Mouse (Mus musculus): ENCODE data around the gene Gramd4. TPM values are rescaled to one million over a fixed set of nuclear protein-coding genes. Genes with fewer than 3 reads are reported as not detected.

The Gramd4 gene
- total RNA-seq, 4 experiments from 2014 or later = 15.4 to 22.2 (median 17.5) TPM

- DNase-seq = no peak
Measured at GRCm38 (mm10) chr15:86074171-86074937, 16.9 kb downstream of the Gramd4 start.

DNA sequence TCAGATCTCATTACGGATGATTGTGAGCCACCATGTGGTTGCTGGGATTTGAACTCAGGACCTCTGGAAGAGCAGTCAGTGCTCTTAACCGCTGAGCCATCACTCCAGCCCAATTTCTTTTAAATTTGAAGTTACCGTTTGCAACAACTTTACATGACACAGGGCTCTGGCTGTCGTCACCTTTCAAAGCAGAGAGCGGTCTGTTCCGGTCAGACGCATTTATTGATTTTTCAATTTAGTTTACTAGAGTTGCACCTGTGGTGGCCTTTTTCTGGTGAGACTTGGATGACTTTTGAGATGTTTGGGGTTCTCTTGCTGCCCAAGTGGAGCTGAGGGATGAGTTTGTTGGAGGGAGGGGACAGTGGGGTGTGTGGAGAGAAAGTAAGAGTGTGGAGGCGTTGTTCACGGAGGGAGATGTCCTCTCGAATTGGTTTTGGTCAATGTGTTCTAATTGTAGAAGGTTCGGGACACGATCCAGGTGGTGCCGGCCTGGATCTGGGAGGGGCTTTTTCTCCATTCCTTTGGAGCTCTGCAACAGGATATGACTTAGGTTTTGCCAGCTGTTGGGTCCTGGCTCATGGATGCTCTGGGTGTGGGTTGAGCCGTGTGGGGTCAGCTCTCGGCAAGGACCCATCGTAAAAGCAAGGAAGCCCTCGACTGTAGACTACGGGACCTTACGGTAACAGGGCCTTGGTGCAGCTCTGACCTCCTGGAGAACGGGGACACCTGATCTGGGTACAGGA lies 18.0 kb downstream of the Gramd4 start:
- DNase-seq = no peak

GRCm38 (mm10) chr15:86076048-86076315 lies 18.5 kb downstream of the Gramd4 start:
- no peak for DNase-seq

- no peak for DNase-seq
Measured at GRCm38 (mm10) chr15:86076378-86076777, 18.9 kb downstream of the Gramd4 start.

DNA sequence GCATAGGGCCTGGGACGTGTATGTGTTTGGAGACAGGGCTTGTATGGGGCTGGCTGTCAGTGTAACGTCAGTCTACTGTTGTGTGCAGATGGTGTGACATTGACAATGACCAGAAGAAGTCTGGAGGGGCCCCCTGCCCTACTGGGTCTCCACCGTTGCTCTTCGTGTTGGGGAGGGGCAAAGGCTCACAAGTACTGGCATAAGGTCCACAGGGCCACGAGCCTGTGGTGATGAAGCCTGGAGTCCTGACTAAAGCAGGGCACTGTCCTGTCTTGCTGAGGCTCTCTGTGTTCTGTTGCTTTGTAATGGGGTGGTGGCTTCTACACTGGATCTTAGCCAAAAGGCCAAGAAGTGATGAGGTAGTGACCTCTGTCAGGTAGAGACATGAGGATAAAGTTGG lies 20.4 kb downstream of the Gramd4 start:
- DNase-seq = no peak

DNA sequence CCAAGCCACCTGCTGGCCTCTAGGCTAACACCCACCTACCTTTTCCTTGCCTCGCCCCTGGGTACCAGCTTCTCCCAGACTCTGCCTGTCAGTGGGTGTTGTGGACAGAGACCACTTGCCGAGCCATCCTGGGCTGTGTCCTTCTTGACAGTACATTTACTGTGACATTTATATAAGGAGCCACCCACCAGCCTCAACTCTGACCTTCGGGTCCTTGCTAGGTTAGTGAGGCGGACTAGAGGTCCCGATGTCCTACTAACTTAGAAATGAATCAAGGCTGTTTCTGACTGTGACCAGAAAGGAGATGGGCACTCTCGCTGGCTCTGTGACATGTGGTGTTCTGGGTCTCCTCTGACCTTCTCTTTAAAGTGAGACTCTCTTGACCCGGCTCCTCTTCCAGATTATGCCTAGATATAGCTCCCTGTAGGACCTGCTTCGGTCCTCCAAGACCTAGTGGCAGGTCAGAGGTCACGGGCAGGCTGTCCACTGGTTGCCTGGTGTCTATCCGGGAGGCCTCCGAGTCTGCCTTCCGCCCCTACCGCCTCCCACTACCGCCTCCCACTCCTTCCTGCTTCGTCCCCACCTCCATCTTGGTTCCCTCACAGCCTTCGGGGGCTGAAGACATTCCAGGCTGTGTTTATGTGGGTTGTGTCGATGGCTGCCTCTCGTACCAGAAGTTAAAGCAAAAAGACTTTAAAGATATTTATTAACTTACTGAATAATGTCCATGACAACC lies 21.2 kb downstream of the Gramd4 start:
- no peak for DNase-seq

DNA sequence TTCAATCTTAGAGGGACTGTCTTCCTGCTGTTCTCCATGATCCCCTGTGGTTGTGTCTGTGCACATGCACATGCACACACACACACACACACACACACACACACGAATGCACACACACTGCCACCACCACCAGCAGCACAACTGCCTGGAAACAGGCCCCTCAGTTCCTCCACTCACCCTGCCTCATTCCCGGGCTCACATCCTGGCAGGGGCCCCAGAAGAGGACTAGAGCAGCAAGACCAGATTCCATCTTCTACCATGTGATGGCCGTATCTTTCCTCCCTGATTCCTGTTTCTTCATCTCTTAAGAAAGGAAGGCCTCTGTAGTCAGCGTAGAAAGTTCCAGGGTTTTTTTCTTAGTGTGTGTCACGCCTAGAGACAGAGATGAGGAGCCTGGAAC lies 22.0 kb downstream of the Gramd4 start:
- no peak for DNase-seq

- DNase-seq = no peak
Measured at GRCm38 (mm10) chr15:86079876-86080275, 22.4 kb downstream of the Gramd4 start.

DNA sequence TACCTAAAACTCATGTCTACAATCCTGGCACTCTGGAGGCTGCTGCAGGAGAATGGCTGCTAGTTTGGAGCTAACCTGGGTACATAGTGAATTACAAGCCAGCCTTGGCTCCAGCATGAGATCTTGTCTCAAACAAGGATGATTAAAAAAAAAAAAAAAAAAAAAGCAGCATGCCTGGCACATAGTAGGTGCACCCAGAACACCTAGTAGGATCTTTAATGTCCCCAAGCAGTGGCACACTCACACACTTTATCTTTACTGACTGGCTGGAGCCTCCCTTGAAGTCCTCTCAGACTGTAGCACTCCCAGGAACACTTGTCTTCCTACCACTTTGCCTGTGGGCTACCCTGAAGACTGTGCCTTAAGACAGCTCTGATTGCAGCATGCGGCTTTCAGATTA lies 22.9 kb downstream of the Gramd4 start:
- no peak for DNase-seq

- DNase-seq = no peak
Measured at GRCm38 (mm10) chr15:86081654-86082053, 24.2 kb downstream of the Gramd4 start.

DNA sequence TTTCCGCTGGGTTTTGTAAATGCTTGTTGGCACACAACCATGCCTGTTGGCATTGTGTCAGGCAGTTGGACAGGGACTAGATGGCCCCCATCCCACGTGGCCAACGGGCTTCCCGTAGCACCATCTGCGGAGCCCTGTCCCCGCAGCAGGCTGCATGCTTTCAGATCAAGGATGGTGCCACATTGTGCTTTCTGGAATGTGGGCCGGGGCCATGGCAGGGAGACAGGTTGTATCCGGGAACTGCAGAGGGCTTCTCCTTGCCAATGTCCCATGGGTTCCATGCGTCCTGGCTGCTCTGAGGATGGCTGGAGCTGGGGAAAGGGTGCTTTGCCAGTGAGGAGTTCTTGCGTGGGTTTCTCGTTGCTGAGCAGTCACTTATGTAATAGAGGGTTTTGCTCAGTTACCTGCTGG lies 25.1 kb downstream of the Gramd4 start:
- no peak for DNase-seq

DNA sequence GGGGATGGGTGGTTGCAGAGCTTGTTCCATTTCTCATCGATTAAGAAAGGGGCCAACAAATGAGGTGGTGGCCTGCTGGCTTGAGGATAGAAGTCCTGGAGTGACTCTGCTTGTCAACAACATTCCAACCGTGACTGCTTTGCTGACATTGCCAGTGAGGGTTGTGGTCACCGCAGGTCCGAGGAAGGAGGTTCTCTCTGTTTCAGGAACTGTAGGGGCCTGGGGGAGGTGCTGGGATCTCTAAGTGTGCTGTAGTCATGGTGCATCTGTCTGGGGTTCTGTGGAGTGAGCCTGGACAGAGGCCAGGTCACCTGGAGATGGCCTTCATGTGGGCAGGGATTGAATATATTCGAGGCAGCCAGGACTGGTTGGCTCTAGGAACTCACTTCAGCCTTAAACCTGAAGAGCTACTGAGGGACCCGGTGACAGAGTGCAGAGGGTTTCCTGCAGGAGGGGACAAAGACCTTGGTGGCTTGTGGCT lies 25.8 kb downstream of the Gramd4 start:
- no peak for DNase-seq

GRCm38 (mm10) chr15:86085301-86086225 lies 28.1 kb downstream of the Gramd4 start:
- peak; percentile 65 for DNase-seq

DNA sequence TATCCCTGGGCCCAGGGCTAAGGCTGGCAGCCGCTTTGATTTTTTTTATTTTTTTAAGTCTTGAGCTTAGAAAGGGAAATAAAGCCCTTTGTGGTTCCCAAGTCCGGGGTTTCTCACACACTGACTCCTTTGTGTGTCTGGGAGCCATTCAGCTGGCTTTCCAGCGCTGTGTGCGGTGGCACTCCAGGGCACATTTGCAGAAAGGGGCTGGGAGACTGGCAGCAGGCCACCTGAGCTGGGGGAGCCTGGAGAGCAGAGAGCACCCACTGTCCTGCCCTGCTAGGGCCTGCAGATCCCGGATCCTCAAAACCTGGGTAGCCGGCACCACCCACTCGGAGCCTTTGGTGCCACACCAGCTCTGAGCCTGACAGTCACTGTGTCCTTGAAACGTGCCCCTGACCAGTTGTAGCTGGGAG lies 28.8 kb downstream of the Gramd4 start:
- peak; percentile 36 for DNase-seq

- DNase-seq = no peak
Measured at GRCm38 (mm10) chr15:86087591-86088149, 30.2 kb downstream of the Gramd4 start.

DNA sequence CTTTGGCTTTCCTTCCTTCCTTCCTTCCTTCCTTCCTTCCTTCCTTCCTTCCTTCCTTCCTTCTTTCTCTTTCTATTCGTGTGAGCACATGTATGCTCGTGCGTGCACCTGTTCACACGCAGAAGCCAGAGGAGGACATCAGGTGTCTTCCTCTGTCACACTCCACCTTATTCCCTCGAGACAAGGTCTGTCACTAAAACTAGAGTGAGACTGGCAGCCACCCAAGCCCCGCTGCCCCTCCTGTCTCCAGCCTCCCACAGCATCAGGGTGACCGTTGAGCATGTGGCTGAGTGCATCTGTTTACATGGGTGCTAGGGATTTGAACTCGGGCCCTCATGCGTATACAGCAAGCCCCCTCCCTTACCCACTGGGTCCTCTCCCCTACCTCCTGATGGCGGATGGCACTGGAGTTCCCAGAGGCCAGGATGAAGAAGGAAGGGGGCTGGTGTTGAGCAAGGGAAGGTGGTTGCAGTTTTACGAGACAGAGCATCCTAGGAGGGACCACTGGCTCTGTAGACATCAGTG lies 30.8 kb downstream of the Gramd4 start:
- no peak for DNase-seq

DNA sequence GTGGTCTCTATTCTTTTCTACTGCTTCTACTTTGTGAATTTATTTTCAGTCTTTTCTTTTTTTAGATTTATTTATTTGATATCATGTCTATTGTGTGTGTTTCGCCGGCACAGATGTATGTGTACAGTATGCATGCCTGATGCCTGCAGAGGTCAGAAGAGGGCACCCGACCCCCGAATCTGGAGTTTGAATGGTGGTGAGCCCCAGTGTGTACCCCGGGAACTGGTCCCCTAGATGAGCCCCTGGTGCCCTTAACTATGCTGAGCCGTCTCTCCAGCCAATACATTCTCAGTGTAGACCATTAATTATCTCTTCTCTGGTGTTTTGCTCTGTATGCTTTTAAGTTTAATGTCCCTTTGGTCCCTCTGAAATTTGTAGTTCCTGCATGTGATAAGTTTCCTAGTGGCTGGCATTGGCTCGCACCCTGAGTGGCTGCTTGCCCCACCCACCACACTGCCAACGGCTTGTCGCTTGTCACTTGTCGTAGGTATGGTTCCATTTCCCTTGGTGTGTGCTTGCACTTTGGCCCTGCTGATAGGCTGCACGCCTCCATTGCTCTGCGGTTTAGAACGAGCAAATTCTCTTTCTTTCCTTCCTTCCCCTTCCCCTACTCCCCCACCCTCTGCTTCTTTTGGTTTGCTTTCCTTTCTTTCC lies 31.7 kb downstream of the Gramd4 start:
- DNase-seq = no peak

GRCm38 (mm10) chr15:86089991-86090529 lies 32.6 kb downstream of the Gramd4 start:
- peak; percentile 83 for DNase-seq

GRCm38 (mm10) chr15:86090578-86090977 lies 33.1 kb downstream of the Gramd4 start:
- DNase-seq = no peak

- no peak for DNase-seq
Measured at GRCm38 (mm10) chr15:86091201-86091997, 33.9 kb downstream of the Gramd4 start.

All from adrenal gland, adult 8-10 months (tissue).